In genomic region chrX:108729564-108729963, GRCm38 (mm10) we compare ENCODE assay signal across 22 mouse cellular contexts.
"Had no signal": no experiment of that assay in that cellular context is flagged by ENCODE, and none has a peak within 500 bp of the region (broad histone marks: within the 10 kb centered on the region; RNA-seq: fewer than 3 reads in every experiment).

No protein-coding gene starts in this region.

- H3K9me3 ChIP-seq: limb, embryonic 10.5 days; limb, embryonic 13.5 days; liver, embryonic 13.5 days; megakaryocyte, embryonic 14.5 days; midbrain, embryonic 10.5 days; midbrain, embryonic 13.5 days; neural tube, embryonic 13.5 days had no signal

- H3K4me2 ChIP-seq: limb, embryonic 13.5 days; liver, embryonic 13.5 days; midbrain, embryonic 13.5 days; neural tube, embryonic 13.5 days had no signal

- H3K27me3 ChIP-seq: limb, embryonic 13.5 days; liver, embryonic 13.5 days; midbrain, embryonic 13.5 days; neural tube, embryonic 13.5 days had no signal

- H3K9ac ChIP-seq: limb, embryonic 13.5 days; liver, embryonic 13.5 days; midbrain, embryonic 13.5 days; neural tube, embryonic 13.5 days had no signal

- H3K4me1 ChIP-seq: limb, embryonic 10.5 days; limb, embryonic 13.5 days; liver, embryonic 13.5 days; megakaryocyte, embryonic 14.5 days; midbrain, embryonic 13.5 days; neural tube, embryonic 13.5 days had no signal

- H3K27ac ChIP-seq: kidney, postnatal 0 days; layer of hippocampus, adult 2 months; limb, embryonic 10.5 days; limb, embryonic 13.5 days; liver, embryonic 13.5 days; midbrain, embryonic 10.5 days; midbrain, embryonic 13.5 days; neural tube, embryonic 13.5 days; stomach, postnatal 0 days had no signal

- ATAC-seq: lung, postnatal 0 days; midbrain, embryonic 13.5 days had no signal

- H3K36me3 ChIP-seq: limb, embryonic 10.5 days; limb, embryonic 13.5 days; liver, embryonic 13.5 days; midbrain, embryonic 10.5 days; midbrain, embryonic 13.5 days; neural tube, embryonic 13.5 days had no signal

- DNase-seq: kidney, adult 2 months; kidney, postnatal 25 days; layer of hippocampus, adult 9-11 months; liver; liver, embryonic 13.5 days; lung, adult 2 months; right cerebral cortex, adult 18-20 months; right cerebral cortex, postnatal 14 days; right cerebral cortex, postnatal 4 days; thymus, adult 2 months; thymus, postnatal 14 days; thymus, postnatal 4 days had no signal

- H3K4me3 ChIP-seq: layer of hippocampus, adult 2 months; limb, embryonic 10.5 days; limb, embryonic 13.5 days; liver, embryonic 13.5 days; megakaryocyte, embryonic 14.5 days; midbrain, embryonic 10.5 days; midbrain, embryonic 13.5 days; neural tube, embryonic 13.5 days had no signal
